Mouse (Mus musculus) B cell, adult 62 days (primary cell): ENCODE data around the gene Chil5. TPM values are rescaled to one million over a fixed set of nuclear protein-coding genes. Genes with fewer than 3 reads are reported as not detected.

Source experiments
- total RNA-seq: library from RNA; stranded (reverse); gene quantifications from 4 replicates; pipeline ENCODE4 v1.2.4, GENCODE M21; 2023

The Chil5 gene
- total RNA-seq, result not detected in 4 replicates

DNA sequence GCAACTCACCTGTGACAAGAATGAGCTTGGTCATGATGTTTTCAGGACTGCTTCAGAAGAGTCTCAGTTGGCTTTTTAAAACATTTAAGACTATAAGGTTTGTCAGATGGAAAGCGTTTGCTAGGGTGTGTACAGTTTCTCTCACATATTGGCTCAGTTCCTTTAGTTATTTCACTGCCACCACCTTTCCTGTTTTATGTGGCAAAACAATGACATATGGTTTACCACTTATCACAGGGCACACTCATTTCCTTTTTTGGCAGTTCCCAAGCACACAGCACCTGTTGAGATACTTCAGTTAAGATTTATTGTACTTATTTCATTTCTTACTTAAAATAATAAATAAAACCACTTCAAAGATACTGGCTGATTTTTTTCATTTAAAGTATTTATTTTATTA lies at the start of gene Chil5:
Gene Chil5, minus strand, starts transcription at position 34 of the 400 bp plus-strand sequence.

DNA sequence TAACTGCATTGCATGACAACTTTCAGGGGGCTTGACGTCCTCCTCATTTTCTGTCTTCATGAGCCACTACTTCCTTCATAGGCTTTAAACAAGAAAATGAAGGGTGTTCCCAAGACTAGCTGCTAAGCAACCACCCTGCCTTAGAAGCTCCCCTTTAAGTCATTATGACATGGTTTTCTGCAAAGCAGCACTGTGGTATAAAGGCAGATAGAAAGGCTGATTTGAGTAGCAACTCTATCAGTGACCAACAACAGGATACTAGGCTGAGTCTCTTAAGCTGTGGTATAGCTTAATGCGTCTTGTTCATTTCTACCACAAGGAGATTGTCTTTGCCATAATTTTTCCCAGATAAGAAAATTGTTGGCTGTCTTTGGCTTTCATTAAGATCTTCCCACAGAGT lies 18.1 kb downstream of the Chil5 start, which contains the start of gene Pifo:
Gene Pifo, minus strand, starts transcription at position 101 of the 400 bp plus-strand sequence.

DNA sequence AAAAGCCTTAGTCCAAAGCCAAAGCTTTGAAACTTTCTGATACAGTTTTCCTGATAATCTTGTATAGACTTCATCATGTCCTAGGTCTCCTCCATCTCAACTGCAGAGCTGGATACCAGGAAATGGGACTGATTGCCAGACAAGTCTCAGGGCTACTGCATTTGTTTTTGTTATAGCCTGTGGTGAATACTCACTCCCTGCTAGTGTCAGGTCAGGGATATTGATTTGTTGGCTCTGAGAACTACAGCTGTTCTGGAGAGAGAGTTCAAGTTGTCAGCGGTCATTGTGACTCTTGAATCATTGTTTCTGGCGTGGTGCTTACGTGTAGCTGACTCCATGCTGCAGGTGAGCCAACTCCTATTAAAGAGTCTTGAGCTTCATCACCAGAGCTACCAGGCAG lies 59.2 kb downstream of the Chil5 start, which contains the start of gene Ovgp1:
Gene Ovgp1, plus strand, starts transcription at position 301 of the 400 bp plus-strand sequence.

Other genes starting within 250 kb of the Chil5 start
- 116 to 147 TPM (median 132 TPM) in 4 replicates for gene Rap1a, start 231.5 kb downstream of the Chil5 start, total RNA-seq
- gene Adora3, start 162.0 kb downstream of the Chil5 start, total RNA-seq, result not detected in 4 replicates
- gene Tmigd3, start 161.9 kb downstream of the Chil5 start, total RNA-seq, result 0.52 to 0.57 TPM in 2 of 4 replicates, not detected in the others
- 22.2 to 23.8 TPM (median 22.8 TPM) in 4 replicates for gene I830077J02Rik, start 100.2 kb downstream of the Chil5 start, total RNA-seq
- 41.0 to 46.1 TPM (median 43.0 TPM) in 4 replicates for gene Wdr77, start 73.4 kb downstream of the Chil5 start, total RNA-seq
- 135 to 153 TPM (median 143 TPM) in 4 replicates for gene Atp5f1, start 72.7 kb downstream of the Chil5 start, total RNA-seq
- 2.4 to 4.5 TPM (median 3.5 TPM) in 4 replicates for gene Ovgp1, start 59.1 kb downstream of the Chil5 start, total RNA-seq
- gene Pifo, start 18.2 kb downstream of the Chil5 start, total RNA-seq, result 1.1 to 2.5 TPM (median 1.6 TPM) in 4 replicates
- gene Chia1, start 80.4 kb upstream of the Chil5 start, total RNA-seq, result not detected in 4 replicates
- gene Chil3, start 134.8 kb upstream of the Chil5 start, total RNA-seq, result 0.60 to 1.3 TPM (median 0.89 TPM) in 4 replicates
- not detected in 4 replicates for gene Chil4, start 186.7 kb upstream of the Chil5 start, total RNA-seq